Mouse (Mus musculus) gastrocnemius, adult 2 months (tissue): ENCODE data around the gene Sccpdh. TPM values are rescaled to one million over a fixed set of nuclear protein-coding genes. Genes with fewer than 3 reads are reported as not detected.

Source experiments
- DNase-seq: peaks from one replicate; pipeline ENCODE4 v3.0.0; 2022
- H3K27ac ChIP-seq: fragments of 200-600 bp; 2 replicates; pipeline ENCODE4 v1.8.1; 2022; ENCODE audit warnings: mild to moderate bottlenecking
- H3K4me3 ChIP-seq: fragments of 200-600 bp; 2 replicates; pipeline ENCODE4 v1.8.1; 2022; ENCODE audit warnings: mild to moderate bottlenecking, moderate library complexity
- CTCF ChIP-seq: fragments of 200-600 bp; IDR thresholded peaks from 2 replicates; pipeline ENCODE4 v1.8.1; 2022; ENCODE audit warnings: antibody characterized with exemption, mild to moderate bottlenecking, moderate library complexity
- intact Hi-C: fragments of 180-260 bp; cut with DNase I; formaldehyde crosslinking; loops from one replicate; pipeline ENCODE4 v1.15.1; 2025
- long read RNA-seq, 2 experiments: library from polyadenylated mRNA; stranded (forward); transcript quantifications; one replicate each; pipeline ENCODE4 v2.0.0; 2021
- total RNA-seq, 2 experiments: library from RNA; stranded (reverse); gene quantifications; 2 replicates each; pipeline ENCODE4 v1.2.3; 2021

The Sccpdh gene
- 10 to 100 TPM; 31.8 to 38.3 TPM for total RNA-seq
- long read RNA-seq, experiment 1, transcript Sccpdh-201 (12 exons, 1,948 nt), result major isoform, 84 of 88 reads
- long read RNA-seq, experiment 1, partial matches to known transcripts, result 1 of 88 reads
- long read RNA-seq, experiment 1, other reads (novel, unspliced or antisense), result 3 of 88 reads
- long read RNA-seq, experiment 2, transcript Sccpdh-201 (12 exons, 1,948 nt), result major isoform, 66 of 70 reads
- long read RNA-seq, experiment 2, partial matches to known transcripts, result 0 of 70 reads
- long read RNA-seq, experiment 2, other reads (novel, unspliced or antisense), result 4 of 70 reads

GRCm38 (mm10) chr1:179668013-179668805 lies at the start of gene Sccpdh:
Gene Sccpdh, plus strand, starts transcription at chr1:179668210.
- peak within 1 kb of the TSS; percentile 93 for H3K27ac ChIP-seq
- intact Hi-C loops, result loop anchor here (10.0 kb wide), 1 partner anchor 57 kb away; no protein-coding TSS in a partner anchor

GRCm38 (mm10) chr1:179622665-179623064 lies 45.3 kb upstream of the Sccpdh start:
- no peak for DNase-seq
- TF ChIP-seq CTCF, result no peak
- Histone ChIP-seq H3K27ac (no peak overlapping the region), H3K4me3 (no peak overlapping the region)
- intact Hi-C loops, result loop anchor here (2.0 kb wide), 2 partner anchors 76 to 116 kb away; partner anchors contain the start of genes Cnst and Tfb2m

More at GRCm38 (mm10) chr1:179668013-179668805, at the start of gene Sccpdh:
- peak; percentile 95 for DNase-seq
- H3K4me3 ChIP-seq, result peak within 1 kb of the TSS; percentile 96
- no peak for TF ChIP-seq CTCF

GRCm38 (mm10) chr1:179623657-179624056 lies 44.4 kb upstream of the Sccpdh start:
- peak; percentile 76 for TF ChIP-seq CTCF
- Histone ChIP-seq H3K4me3 (no peak overlapping the region), H3K27ac (no peak overlapping the region)
- DNase-seq, result peak; percentile 52
- intact Hi-C loops, result loop anchor here (2.0 kb wide), 2 partner anchors 77 to 117 kb away; partner anchors contain the start of genes Cnst and Tfb2m

- Histone ChIP-seq H3K4me3 (no peak overlapping the region), H3K27ac (no peak overlapping the region)
- TF ChIP-seq CTCF, result peak; percentile 79
- intact Hi-C loops, result no loop called here
- DNase-seq, result peak; percentile 51
These were observed 43.7 kb upstream of the Sccpdh start for GRCm38 (mm10) chr1:179624354-179624753.

- H3K27ac ChIP-seq, result no peak overlapping the region
- intact Hi-C loops, result no loop called here
- DNase-seq, result no peak
These were observed 40.2 kb upstream of the Sccpdh start for GRCm38 (mm10) chr1:179627855-179628254.

GRCm38 (mm10) chr1:179628438-179629106 lies 39.4 kb upstream of the Sccpdh start:
- no peak overlapping the region for H3K4me3 ChIP-seq
- intact Hi-C loops, result no loop called here
- DNase-seq, result no peak
- no peak for TF ChIP-seq CTCF
- no peak overlapping the region for H3K27ac ChIP-seq

More at GRCm38 (mm10) chr1:179627855-179628254, 40.2 kb upstream of the Sccpdh start:
- TF ChIP-seq CTCF, result no peak
- no peak overlapping the region for H3K4me3 ChIP-seq

- H3K27ac ChIP-seq, result no peak overlapping the region
- no peak for DNase-seq
- no peak for TF ChIP-seq CTCF
- no peak overlapping the region for H3K4me3 ChIP-seq
- intact Hi-C loops, result no loop called here
These were observed 38.7 kb upstream of the Sccpdh start for GRCm38 (mm10) chr1:179629276-179629675.

GRCm38 (mm10) chr1:179632746-179633413 lies 35.1 kb upstream of the Sccpdh start:
- Histone ChIP-seq H3K4me3 (no peak overlapping the region), H3K27ac (no peak overlapping the region)
- intact Hi-C loops, result no loop called here
- TF ChIP-seq CTCF, result no peak
- DNase-seq, result no peak

GRCm38 (mm10) chr1:179633414-179633752 lies 34.6 kb upstream of the Sccpdh start:
- no peak for DNase-seq
- H3K4me3 ChIP-seq, result no peak overlapping the region
- peak; percentile 63 for TF ChIP-seq CTCF
- intact Hi-C loops, result no loop called here
- no peak overlapping the region for H3K27ac ChIP-seq

- intact Hi-C loops, result no loop called here
- peak; percentile 25; the same call in 1 of the 2 replicates for TF ChIP-seq CTCF
- no peak overlapping the region for H3K4me3 ChIP-seq
- no peak for DNase-seq
- H3K27ac ChIP-seq, result no peak overlapping the region
These were observed 33.9 kb upstream of the Sccpdh start for GRCm38 (mm10) chr1:179634159-179634558.

GRCm38 (mm10) chr1:179642726-179643125 lies 25.3 kb upstream of the Sccpdh start:
- intact Hi-C loops, result loop anchor here (10.0 kb wide), 2 partner anchors 92 to 202 kb away; no protein-coding TSS in a partner anchor
- no peak overlapping the region for H3K4me3 ChIP-seq
- TF ChIP-seq CTCF, result no peak
- DNase-seq, result no peak
- H3K27ac ChIP-seq, result no peak overlapping the region

GRCm38 (mm10) chr1:179644151-179644550 lies 23.9 kb upstream of the Sccpdh start:
- no peak for DNase-seq
- Histone ChIP-seq H3K27ac (no peak overlapping the region), H3K4me3 (no peak overlapping the region)
- intact Hi-C loops, result loop anchor here (10.0 kb wide), 2 partner anchors 91 to 201 kb away; no protein-coding TSS in a partner anchor
- no peak for TF ChIP-seq CTCF
